Mouse (Mus musculus): ENCODE measurements around the gene Nptx1. TPM values are rescaled to one million over a fixed set of nuclear protein-coding genes. Genes with fewer than 3 reads are reported as not detected.

The Nptx1 gene
- polyA plus RNA-seq, 1 experiment from 2014 or later, result 2.0 TPM

DNA sequence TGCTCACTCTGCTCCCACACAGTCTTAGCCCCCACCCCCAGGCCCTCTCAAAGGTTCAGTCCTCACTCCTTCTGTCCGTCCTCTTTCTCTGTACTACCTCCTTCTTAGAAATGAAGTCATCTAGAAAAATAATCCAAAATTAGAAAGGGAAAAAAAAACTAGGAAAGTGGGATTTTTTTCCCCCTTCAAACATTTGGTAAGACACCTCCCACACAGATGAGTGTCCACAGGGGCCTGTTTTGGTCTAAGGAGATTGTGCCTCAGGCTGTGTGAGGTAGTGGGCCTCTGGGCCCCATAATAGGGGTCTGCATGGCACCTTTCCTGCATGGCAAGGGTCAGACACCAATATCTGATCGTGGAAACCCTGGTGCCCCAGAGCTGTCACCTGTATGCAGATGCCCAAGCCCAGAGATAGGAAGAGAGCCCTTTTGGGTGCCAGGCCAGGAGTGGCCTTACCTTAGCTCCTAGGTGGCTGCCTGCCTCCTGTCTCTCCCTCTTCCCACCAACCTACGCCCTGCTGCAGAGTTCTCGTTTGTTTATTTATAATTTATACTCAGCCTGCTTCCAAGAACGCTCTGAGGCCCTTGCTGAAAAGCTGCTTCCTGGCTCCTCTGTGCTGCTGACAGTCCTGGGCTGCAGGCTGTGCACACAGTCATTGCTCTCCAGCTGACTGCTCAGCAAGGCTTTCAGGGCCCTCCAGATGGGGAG is 27.4 kb downstream of the Nptx1 start:
- no peak overlapping the region for H3K9ac ChIP-seq
- WGBS, result 58% methylated on average over 5 of the region's 5 CpGs
- peaks cover 15% of the 10 kb centered on the region; the same call in 1 of the 2 replicates for H3K27me3 ChIP-seq
- no peaks in the 10 kb centered on the region for H3K9me3 ChIP-seq
- no peak overlapping the region for H3K27ac ChIP-seq
- ATAC-seq (ENCODE audit: insufficient number of reproducible peaks, insufficient read depth, low FRiP score, low TSS enrichment), result no peak
- H3K36me3 ChIP-seq, result no peaks in the 10 kb centered on the region
- H3K4me2 ChIP-seq (replicated peaks), result no peak overlapping the region
- H3K4me3 ChIP-seq, result no peak overlapping the region
- H3K4me1 ChIP-seq, result peaks cover 8% of the 10 kb centered on the region

DNA sequence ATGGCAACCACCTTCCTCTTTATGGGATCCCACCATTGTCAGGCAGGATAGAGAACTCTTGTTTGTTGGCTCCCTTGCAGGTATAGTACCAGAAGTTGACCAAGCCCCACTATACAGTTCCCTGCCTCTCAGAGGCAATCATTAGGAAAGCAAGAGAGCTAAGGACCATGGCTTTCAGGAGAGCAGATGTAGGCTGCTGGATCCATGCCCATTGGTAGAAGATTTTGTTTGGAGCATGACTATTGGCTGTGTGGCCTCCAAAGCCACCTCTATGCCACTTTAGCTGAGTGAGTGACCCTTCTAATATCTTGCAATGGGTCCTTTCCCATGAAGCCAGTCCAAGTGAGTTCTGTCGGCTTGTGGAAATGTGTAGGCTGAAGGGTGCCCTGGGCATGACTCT is 28.2 kb downstream of the Nptx1 start:
- Histone ChIP-seq H3K4me1 (peaks cover 8% of the 10 kb centered on the region), H3K4me2 (replicated peaks) (no peak overlapping the region), H3K9me3 (no peaks in the 10 kb centered on the region), H3K4me3 (no peak overlapping the region), H3K27ac (no peak overlapping the region), H3K36me3 (no peaks in the 10 kb centered on the region), H3K27me3 (peaks cover 18% of the 10 kb centered on the region), H3K9ac (no peak overlapping the region)
- WGBS, result 84% methylated on average over 1 of the region's 1 CpGs
- ATAC-seq (ENCODE audit: insufficient number of reproducible peaks, insufficient read depth, low FRiP score, low TSS enrichment), result no peak

DNA sequence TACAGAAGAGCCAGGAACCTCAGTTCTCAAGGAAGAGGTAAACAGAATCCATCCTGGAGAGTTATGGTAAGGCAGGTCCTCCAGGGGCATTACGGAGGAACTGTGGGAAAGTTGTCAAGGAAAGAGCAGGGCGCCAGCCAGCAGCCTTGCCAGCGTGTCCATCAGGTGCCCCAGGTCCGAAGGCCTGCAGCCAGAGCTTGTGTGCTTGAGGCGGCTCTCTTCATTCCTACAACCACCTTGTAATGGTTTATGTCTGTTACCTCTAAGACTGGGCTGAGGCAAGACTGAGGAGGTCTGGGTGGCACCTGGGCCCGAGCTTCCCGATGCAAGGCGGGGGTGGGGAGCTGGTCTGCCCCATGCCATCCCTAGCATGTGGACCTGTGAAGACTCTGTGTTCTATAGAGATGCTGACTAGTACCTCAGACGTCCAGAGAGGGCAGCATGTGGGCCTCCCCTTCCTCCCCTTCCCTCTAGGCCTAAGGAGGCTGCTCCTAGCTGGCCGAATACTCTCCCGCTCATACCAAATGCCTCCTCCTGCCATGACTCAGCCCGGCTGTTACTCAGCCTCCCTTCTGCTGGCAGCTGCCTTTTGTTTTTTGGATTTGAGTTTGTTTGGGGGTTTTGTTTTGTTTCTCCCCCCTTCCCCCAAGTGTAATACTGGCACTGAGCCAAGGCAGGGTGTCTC is 30.7 kb downstream of the Nptx1 start:
- 59% methylated on average over 12 of the region's 12 CpGs for WGBS
- no peak overlapping the region for H3K27ac ChIP-seq
- no peaks in the 10 kb centered on the region for H3K36me3 ChIP-seq
- no peak overlapping the region for H3K9ac ChIP-seq
- H3K27me3 ChIP-seq, result peaks cover 28% of the 10 kb centered on the region
- H3K4me3 ChIP-seq, result no peak overlapping the region
- H3K4me2 ChIP-seq (replicated peaks), result no peak overlapping the region
- ATAC-seq (ENCODE audit: insufficient number of reproducible peaks, insufficient read depth, low FRiP score, low TSS enrichment), result no peak
- peaks cover 12% of the 10 kb centered on the region for H3K4me1 ChIP-seq
- H3K9me3 ChIP-seq, result no peaks in the 10 kb centered on the region

DNA sequence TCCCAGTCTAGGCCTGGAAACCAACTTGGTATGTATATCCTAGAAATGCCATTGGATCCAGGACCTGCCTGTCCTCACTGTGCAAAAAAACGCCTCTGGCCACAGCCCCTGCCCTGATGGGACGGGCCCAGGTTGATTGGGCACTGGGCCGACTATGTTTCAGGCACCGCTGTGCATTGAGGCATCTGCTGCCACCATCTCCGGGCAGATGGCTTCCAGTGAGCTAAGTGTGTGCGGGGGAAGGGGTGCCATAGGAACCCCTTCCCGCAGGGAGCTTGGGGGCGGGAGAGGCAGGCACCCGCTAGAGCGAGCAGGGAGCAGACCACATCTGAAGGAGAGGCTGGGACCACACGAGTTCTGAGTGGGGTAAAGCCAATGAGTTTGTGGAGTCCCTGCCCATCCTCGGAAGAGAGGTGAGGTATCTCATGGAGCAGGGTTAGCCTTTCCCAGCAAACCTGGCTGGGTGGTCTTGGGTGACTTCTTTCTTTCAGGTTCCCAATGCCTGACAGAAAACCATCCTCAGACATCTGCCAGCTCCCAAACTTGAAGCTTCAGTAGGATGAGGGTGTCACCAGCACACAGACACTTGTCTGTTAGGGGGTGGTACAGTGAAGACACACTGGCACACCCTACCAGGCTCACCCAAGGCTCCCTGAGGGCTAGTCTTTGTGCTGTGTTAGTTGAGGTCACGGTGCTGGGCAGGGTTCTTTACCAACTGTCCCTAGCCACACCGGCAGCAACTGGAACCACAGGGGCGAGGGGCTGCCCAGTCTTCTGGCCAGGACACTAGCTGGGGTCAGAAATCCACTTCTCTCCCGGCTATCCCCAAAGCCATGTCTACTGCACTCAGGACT is 31.5 kb downstream of the Nptx1 start:
- H3K27ac ChIP-seq, result no peak overlapping the region
- ATAC-seq (ENCODE audit: insufficient number of reproducible peaks, insufficient read depth, low FRiP score, low TSS enrichment), result no peak
- no peak overlapping the region for H3K4me2 ChIP-seq (replicated peaks)
- no peak overlapping the region for H3K9ac ChIP-seq
- no peaks in the 10 kb centered on the region for H3K9me3 ChIP-seq
- 71% methylated on average over 16 of the region's 16 CpGs for WGBS
- no peak overlapping the region for H3K4me3 ChIP-seq
- peaks cover 28% of the 10 kb centered on the region for H3K27me3 ChIP-seq
- peaks cover 12% of the 10 kb centered on the region for H3K4me1 ChIP-seq
- H3K36me3 ChIP-seq, result no peaks in the 10 kb centered on the region

DNA sequence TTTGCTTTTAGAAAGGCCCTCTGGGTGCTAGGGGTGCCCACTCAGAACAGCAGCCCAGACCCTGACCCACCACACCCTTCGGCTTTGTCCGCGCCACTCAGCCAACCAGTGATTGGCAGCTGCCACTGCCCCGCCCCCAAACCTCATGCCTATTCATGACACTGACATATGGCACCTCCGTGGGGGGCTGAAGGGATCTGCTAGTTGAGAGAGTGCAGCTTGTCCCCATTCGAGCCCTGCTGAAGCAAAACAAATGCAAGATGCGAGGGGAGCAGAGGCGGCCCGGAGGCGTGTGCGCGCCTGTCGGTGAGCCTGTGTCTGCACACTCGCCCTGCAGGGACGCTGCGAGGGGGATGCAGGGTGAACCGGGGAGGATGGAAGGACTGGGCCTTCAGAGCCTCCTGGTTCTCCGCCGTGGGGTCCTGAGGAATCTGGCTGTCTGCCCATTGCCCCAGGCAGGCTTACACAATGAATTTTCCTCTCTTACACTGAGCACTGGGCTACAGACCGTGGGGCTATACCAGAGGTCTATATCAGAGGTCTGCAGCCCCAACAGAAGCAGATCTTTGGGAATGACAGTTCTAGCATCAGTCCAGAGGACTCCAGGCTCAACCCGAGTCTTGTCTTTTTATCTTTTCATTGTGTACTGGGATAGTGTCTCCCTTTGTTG is 32.5 kb downstream of the Nptx1 start:
- H3K4me1 ChIP-seq, result peaks cover 19% of the 10 kb centered on the region
- H3K4me2 ChIP-seq (replicated peaks), result peak overlapping the region; percentile 44
- WGBS, result 3% methylated on average over 21 of the region's 21 CpGs
- 0 out of 2 replicates have a peak overlapping the region, but pooled peaks have one; percentile 9 for H3K27ac ChIP-seq
- peak overlapping the region; percentile 19 for H3K4me3 ChIP-seq
- no peaks in the 10 kb centered on the region for H3K36me3 ChIP-seq
- 0 out of 2 replicates have a peak overlapping the region, but pooled peaks have one; percentile 30 for H3K9ac ChIP-seq
- peaks cover 28% of the 10 kb centered on the region for H3K27me3 ChIP-seq
- no peak for ATAC-seq (ENCODE audit: insufficient number of reproducible peaks, insufficient read depth, low FRiP score, low TSS enrichment)
- H3K9me3 ChIP-seq, result no peaks in the 10 kb centered on the region

DNA sequence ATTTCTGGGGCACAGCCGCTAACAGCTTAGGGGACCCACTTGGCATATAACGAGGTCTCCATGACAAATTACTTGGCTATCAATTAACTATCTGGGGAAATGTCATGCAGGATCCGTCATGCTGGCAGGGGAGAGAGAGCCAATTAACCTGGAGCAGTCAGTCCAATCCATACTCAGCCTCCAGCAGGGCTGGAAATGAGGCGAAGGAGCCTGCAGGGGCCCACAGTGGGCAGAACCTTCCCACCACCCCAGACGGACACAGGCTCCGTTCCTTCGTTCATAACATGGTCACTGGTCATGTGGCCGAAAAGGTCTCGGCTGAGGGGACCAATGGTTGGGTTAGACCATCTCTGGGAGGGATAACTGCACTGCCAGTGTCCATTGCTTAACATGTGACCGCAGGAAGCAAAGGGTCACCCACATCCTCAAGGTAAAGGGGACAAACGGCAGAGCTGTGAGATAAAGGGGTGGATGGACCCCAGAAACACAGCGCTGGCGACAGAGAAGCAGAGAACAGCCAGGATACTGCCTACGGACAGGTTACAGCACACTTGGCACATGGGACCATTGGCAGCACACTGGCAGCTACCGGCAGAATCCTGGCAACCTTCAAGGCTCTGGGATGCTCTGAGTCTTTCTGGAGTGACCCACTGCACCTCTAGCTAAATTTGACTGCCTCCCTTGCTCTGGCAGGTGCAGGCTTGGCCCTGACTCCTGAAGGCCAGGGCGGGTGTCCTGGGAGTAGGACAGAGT is 33.3 kb downstream of the Nptx1 start:
- Histone ChIP-seq H3K36me3 (no peaks in the 10 kb centered on the region), H3K27ac (no peak overlapping the region), H3K4me3 (peak overlapping the region; percentile 19; the same call in 1 of the 2 replicates), H3K4me2 (replicated peaks) (peak overlapping the region; percentile 44), H3K27me3 (peaks cover 24% of the 10 kb centered on the region), H3K9ac (no peak overlapping the region), H3K9me3 (no peaks in the 10 kb centered on the region), H3K4me1 (peaks cover 19% of the 10 kb centered on the region)
- 53% methylated on average over 16 of the region's 16 CpGs for WGBS
- no peak for ATAC-seq (ENCODE audit: insufficient number of reproducible peaks, insufficient read depth, low FRiP score, low TSS enrichment)

DNA sequence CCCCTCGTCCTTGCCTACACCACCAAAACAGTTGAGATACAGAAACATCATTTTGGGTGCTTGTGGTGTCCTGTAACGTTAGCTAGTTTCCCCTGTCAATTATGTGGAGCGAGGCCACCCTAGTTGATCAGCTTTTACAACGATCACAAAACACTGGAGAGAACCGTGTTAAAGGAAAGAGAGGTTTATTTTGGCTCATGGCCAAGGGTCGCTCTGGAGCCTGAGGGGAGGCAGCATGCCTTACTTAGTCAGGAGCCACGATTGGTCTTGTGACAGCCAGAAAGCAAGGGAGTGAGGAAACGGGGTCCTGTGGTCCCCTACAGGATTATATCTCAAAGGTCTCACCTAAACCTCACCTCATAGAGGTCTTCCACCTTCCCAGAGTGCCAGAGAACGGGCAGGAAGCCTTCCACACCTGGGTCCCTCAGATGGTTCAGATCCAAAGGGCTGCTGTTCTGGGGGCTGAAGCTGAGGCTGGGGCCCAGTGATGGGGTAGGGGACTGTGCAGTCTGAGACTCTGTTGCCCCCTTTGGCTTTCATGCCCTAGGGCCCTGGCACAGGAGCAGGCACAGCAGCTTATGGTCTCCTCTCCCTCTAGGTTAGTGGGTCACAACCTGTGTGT is 34.4 kb downstream of the Nptx1 start:
- Histone ChIP-seq H3K27me3 (peaks cover 24% of the 10 kb centered on the region), H3K9me3 (no peaks in the 10 kb centered on the region)

DNA sequence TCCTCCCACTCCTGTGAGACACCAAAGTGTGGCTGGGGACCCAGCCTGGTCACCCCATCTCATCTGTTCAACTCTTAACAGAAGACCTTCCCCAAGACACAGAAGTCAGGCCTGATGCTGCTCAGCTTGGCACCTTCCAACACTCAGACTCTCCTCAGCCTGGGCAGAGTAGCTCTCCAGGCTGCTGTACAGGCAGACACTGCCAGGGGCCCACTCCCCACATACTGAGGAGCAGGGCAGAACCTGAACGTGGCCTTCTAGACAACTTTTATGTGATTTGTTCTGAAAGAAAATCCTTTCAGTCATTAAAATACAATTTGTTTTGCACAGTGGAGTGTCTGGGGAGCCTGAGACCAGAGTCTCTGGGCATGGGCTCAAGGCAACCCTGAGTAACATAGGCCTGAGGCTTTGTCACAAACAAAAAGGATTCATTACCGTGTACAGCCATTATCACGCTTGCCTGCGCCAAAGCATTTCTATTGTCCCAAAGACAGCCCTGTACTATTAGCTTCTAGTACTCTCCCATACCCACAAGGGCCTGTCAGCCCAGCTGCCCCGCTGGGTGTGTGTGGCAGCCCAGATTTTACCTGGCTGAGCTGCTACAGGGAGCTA is 38.3 kb downstream of the Nptx1 start:
- no peaks in the 10 kb centered on the region for H3K9me3 ChIP-seq
- 68% methylated on average over 5 of the region's 5 CpGs for WGBS
- H3K4me1 ChIP-seq, result peaks cover 10% of the 10 kb centered on the region; the same call in 1 of the 2 replicates
- H3K36me3 ChIP-seq, result peaks cover 40% of the 10 kb centered on the region
- H3K4me3 ChIP-seq, result no peak overlapping the region
- H3K27ac ChIP-seq, result no peak overlapping the region
- ATAC-seq (ENCODE audit: insufficient number of reproducible peaks, insufficient read depth, low FRiP score, low TSS enrichment), result no peak
- peaks cover 9% of the 10 kb centered on the region for H3K27me3 ChIP-seq
- no peak overlapping the region for H3K9ac ChIP-seq
- no peak overlapping the region for H3K4me2 ChIP-seq (replicated peaks)

More for the DNA sequence above, 34.4 kb downstream of the Nptx1 start:
- 39% methylated on average over 9 of the region's 9 CpGs for WGBS
- Histone ChIP-seq H3K9ac (no peak overlapping the region), H3K4me3 (no peak overlapping the region), H3K4me2 (replicated peaks) (no peak overlapping the region), H3K36me3 (peaks cover 10% of the 10 kb centered on the region), H3K4me1 (peaks cover 19% of the 10 kb centered on the region), H3K27ac (no peak overlapping the region)
- no peak for ATAC-seq (ENCODE audit: insufficient number of reproducible peaks, insufficient read depth, low FRiP score, low TSS enrichment)

DNA sequence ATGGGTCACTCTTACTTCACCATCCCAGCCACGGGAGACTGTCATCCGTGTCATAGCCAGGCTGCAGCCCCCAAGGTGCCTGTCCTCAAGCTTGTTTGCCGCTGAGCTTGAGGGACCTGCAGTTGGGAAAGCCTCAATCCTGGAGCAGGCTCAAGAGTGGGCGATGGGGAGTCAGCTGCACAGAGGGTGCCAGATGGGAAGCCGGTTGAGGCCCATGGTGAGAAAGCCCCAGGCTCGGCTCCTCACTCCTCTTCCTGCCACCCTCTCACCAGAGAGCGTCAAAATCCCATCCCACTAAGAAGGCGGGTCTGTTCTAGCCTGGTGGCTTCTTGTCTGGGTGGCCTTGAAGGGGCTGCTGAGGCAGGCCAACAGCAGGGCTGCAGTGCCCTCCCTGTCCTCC is 39.8 kb downstream of the Nptx1 start:
- no peak for ATAC-seq (ENCODE audit: insufficient number of reproducible peaks, insufficient read depth, low FRiP score, low TSS enrichment)
- Histone ChIP-seq H3K4me2 (replicated peaks) (no peak overlapping the region), H3K27me3 (no peaks in the 10 kb centered on the region), H3K4me3 (no peak overlapping the region), H3K4me1 (peaks cover 7% of the 10 kb centered on the region; the same call in 1 of the 2 replicates), H3K9ac (no peak overlapping the region), H3K27ac (no peak overlapping the region), H3K9me3 (no peaks in the 10 kb centered on the region), H3K36me3 (peaks cover 48% of the 10 kb centered on the region)
- 91% methylated on average over 8 of the region's 8 CpGs for WGBS

DNA sequence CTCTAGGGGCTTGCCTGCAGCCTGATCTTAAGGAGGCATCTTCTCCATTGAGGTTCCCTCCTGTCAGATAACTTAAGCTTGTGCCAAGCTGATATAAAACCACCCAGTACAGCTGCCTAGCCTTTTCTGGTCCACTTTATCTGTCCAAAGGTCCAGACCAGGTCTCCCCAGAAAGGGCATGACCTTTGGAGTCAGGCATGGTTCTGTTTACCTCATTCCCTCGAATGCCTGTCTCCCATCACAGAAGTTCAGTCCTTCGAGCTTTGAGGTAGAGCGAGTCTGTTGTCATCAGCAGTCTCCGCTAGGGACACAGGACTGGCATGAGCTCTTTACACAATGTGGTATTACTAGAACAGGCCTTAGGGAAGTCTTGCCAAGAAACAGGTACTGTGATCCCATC is 41.2 kb downstream of the Nptx1 start:
- H3K9ac ChIP-seq, result no peak overlapping the region
- H3K27me3 ChIP-seq, result no peaks in the 10 kb centered on the region
- peaks cover 60% of the 10 kb centered on the region for H3K36me3 ChIP-seq
- H3K4me1 ChIP-seq, result peaks cover 7% of the 10 kb centered on the region; the same call in 1 of the 2 replicates
- no peak overlapping the region for H3K27ac ChIP-seq
- H3K4me2 ChIP-seq (replicated peaks), result no peak overlapping the region
- 85% methylated on average over 4 of the region's 4 CpGs for WGBS
- H3K9me3 ChIP-seq, result no peaks in the 10 kb centered on the region
- ATAC-seq (ENCODE audit: insufficient number of reproducible peaks, insufficient read depth, low FRiP score, low TSS enrichment), result no peak
- no peak overlapping the region for H3K4me3 ChIP-seq

Measured in embryonic facial prominence, embryonic 12.5 days (tissue).